Mouse (Mus musculus) Muller cell, postnatal 12 days (primary cell): ENCODE data around the gene Frmd4a.

ENCODE experiments used
- DNase-seq: peaks from one replicate; pipeline ENCODE4 v3.0.0-alpha.2; 2015; ENCODE audit errors: inconsistent ontology term

The Frmd4a gene

GRCm38 (mm10) chr2:4391091-4391490, 373.6 kb downstream of the Frmd4a start:
- DNase-seq, result no peak

- DNase-seq, result no peak
Observed at GRCm38 (mm10) chr2:4391678-4392085, 374.2 kb downstream of the Frmd4a start.

GRCm38 (mm10) chr2:4393046-4393445, 375.5 kb downstream of the Frmd4a start:
- DNase-seq, result no peak

- no peak for DNase-seq
Observed at GRCm38 (mm10) chr2:4394641-4395040, 377.1 kb downstream of the Frmd4a start.

GRCm38 (mm10) chr2:4399721-4400120, 382.2 kb downstream of the Frmd4a start:
- DNase-seq, result peak; percentile 58

- peak; percentile 79 for DNase-seq
Observed at GRCm38 (mm10) chr2:4400771-4401596, 383.5 kb downstream of the Frmd4a start.

- peak; percentile 76 for DNase-seq
Observed at GRCm38 (mm10) chr2:4401597-4402581, 384.4 kb downstream of the Frmd4a start.

GRCm38 (mm10) chr2:4406977-4407376, 389.5 kb downstream of the Frmd4a start:
- peak; percentile 49 for DNase-seq

GRCm38 (mm10) chr2:4409810-4410433, 392.4 kb downstream of the Frmd4a start:
- no peak for DNase-seq

GRCm38 (mm10) chr2:4412870-4413595, 395.5 kb downstream of the Frmd4a start:
- peak; percentile 81 for DNase-seq

- no peak for DNase-seq
Observed at GRCm38 (mm10) chr2:4413596-4414335, 396.2 kb downstream of the Frmd4a start.

GRCm38 (mm10) chr2:4420679-4421312, 403.3 kb downstream of the Frmd4a start:
- DNase-seq, result no peak

- no peak for DNase-seq
Observed at GRCm38 (mm10) chr2:4421757-4422156, 404.2 kb downstream of the Frmd4a start.

- DNase-seq, result no peak
Observed at GRCm38 (mm10) chr2:4423896-4424295, 406.4 kb downstream of the Frmd4a start.

GRCm38 (mm10) chr2:4428407-4428855, 410.9 kb downstream of the Frmd4a start:
- peak; percentile 29 for DNase-seq

- peak; percentile 19 for DNase-seq
Observed at GRCm38 (mm10) chr2:4433119-4433518, 415.6 kb downstream of the Frmd4a start.

- no peak for DNase-seq
Observed at GRCm38 (mm10) chr2:4435051-4435450, 417.5 kb downstream of the Frmd4a start.

GRCm38 (mm10) chr2:4436361-4437231, 419.1 kb downstream of the Frmd4a start:
- no peak for DNase-seq

- no peak for DNase-seq
Observed at GRCm38 (mm10) chr2:4438739-4439138, 421.2 kb downstream of the Frmd4a start.
